Mouse (Mus musculus): Measurements from ENCODE around the gene Sec24d. TPM values are rescaled to one million over a fixed set of nuclear protein-coding genes. Genes with fewer than 3 reads are reported as not detected.
"Not testable (repeated sequence)": the region's sequence is repeated elsewhere in the genome, so short reads cannot be mapped to it uniquely, and the experiment has no call there.

Sec24d gene
- polyA plus RNA-seq, 1 experiment from 2014 or later = 32.5 TPM

DNA sequence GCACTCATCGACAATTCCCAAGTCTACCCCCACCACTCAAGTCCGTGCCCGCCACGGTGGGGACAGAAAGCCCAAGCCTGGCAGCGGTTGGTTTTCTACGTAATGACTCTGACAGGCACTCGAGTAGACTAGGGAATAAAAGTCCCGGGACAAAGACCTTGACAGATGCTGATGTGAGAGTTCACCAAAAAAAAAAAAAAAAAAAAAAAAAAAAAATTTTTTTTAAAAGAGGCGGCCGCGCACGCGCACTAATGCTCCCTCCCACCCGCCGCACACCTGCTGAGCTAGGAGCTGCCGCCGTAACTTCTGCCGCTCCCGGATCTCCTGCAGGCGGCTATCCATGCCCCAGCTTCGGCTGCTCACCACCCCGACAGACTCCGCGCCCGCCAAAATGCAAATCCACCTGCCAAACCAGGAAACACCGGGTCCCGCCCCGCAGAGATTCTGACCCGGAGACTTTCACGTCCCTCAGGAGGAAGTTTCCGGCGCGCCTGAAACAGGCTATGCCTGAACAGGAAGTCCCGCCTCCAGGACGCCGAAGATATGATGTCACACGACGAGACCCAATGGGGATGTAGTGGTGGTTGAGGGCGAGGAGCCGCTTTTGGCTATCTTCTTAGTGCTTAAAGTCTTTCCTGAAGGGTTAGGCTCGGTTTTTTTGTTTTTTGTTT lies 118.4 kb downstream of the Sec24d start, which contains the start of gene Mettl14:
Gene Mettl14, minus strand, starts transcription at position 623 of the 671 bp plus-strand sequence.
- ATAC-seq (replicated peaks; ENCODE audit: low FRiP score) (peak; percentile 100), DNase-seq (ENCODE audit: low spot score) (peak; percentile 93)
- peak within 1 kb of the TSS; percentile 88 for H3K4me2 ChIP-seq
- H3K4me3 ChIP-seq (ENCODE audit: low read depth, low read length) = peak within 1 kb of the TSS; percentile 77
- peaks cover 9% of the 10 kb centered on the region; the same call in 1 of the 2 replicates for H3K36me3 ChIP-seq (ENCODE audit: control insufficient read depth, insufficient read depth, low read length)
- no peaks in the 10 kb centered on the region for H3K27me3 ChIP-seq (replicated peaks; ENCODE audit: control insufficient read depth, insufficient read depth, low read length)
- H3K4me1 ChIP-seq (replicated peaks; ENCODE audit: control insufficient read depth, insufficient read depth, low read length) = peaks cover 4% of the 10 kb centered on the region; the same call in 1 of the 2 replicates
- H3K9ac ChIP-seq (ENCODE audit: low read depth, low read length) = peak within 1 kb of the TSS; percentile 80
- H3K9me3 ChIP-seq (ENCODE audit: control insufficient read depth, low read length) = no peaks in the 10 kb centered on the region
- WGBS = under 1% methylated on average over 41 of the region's 41 CpGs
- H3K27ac ChIP-seq (ENCODE audit: low read depth, low read length) = peak within 1 kb of the TSS; percentile 92

GRCm38 (mm10) chr3:123386157-123386780 lies 119.0 kb downstream of the Sec24d start:
- H3K4me1 ChIP-seq (replicated peaks; ENCODE audit: control insufficient read depth, insufficient read depth, low read length); H3K9me3 ChIP-seq (ENCODE audit: control insufficient read depth, low read length); DNase-seq (ENCODE audit: low spot score); H3K36me3 ChIP-seq (ENCODE audit: control insufficient read depth, insufficient read depth, low read length); H3K27me3 ChIP-seq (replicated peaks; ENCODE audit: control insufficient read depth, insufficient read depth, low read length): not testable (repeated sequence)
- H3K27ac ChIP-seq (ENCODE audit: low read depth, low read length) = peak overlapping the region; percentile 92
- peak; percentile 65 for ATAC-seq (replicated peaks; ENCODE audit: low FRiP score)
- 10% methylated on average over 12 of the region's 12 CpGs for WGBS
- peak overlapping the region; percentile 77 for H3K4me3 ChIP-seq (ENCODE audit: low read depth, low read length)
- peak overlapping the region; percentile 68 for H3K9ac ChIP-seq (ENCODE audit: low read depth, low read length)
- peak overlapping the region; percentile 67 for H3K4me2 ChIP-seq

DNA sequence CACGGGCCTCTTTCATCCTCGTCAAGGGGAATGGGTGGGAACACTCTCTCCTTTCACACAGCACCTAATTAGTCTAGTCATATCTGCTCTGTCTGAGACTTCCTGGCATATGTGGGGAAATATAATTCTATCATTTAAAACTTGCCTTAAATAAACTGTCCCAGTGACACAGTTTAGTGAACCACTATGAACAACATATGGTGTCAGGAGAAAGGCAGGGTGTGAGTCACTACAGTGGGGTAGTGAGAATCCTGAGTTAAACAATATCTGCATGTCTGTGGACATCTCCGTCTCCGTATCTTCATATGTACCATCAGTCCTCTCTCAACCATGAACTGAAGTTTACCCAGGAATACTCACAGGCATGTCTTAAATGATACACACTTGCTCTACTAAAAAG lies 123.9 kb downstream of the Sec24d start:
- Histone ChIP-seq H3K9ac (ENCODE audit: low read depth, low read length) (no peak overlapping the region), H3K4me1 (replicated peaks; ENCODE audit: control insufficient read depth, insufficient read depth, low read length) (no peaks in the 10 kb centered on the region), H3K27ac (ENCODE audit: low read depth, low read length) (no peak overlapping the region), H3K9me3 (ENCODE audit: control insufficient read depth, low read length) (no peaks in the 10 kb centered on the region), H3K36me3 (ENCODE audit: control insufficient read depth, insufficient read depth, low read length) (no peaks in the 10 kb centered on the region), H3K4me3 (ENCODE audit: low read depth, low read length) (no peak overlapping the region), H3K4me2 (no peak overlapping the region), H3K27me3 (replicated peaks; ENCODE audit: control insufficient read depth, insufficient read depth, low read length) (no peaks in the 10 kb centered on the region)
- ATAC-seq (replicated peaks; ENCODE audit: low FRiP score) = no peak
- DNase-seq (ENCODE audit: low spot score) = no peak
- WGBS = 79% methylated on average over 4 of the region's 4 CpGs

GRCm38 (mm10) chr3:123395611-123396010 lies 128.4 kb downstream of the Sec24d start:
- H3K9me3 ChIP-seq (ENCODE audit: control insufficient read depth, low read length) = no peaks in the 10 kb centered on the region
- H3K27me3 ChIP-seq (replicated peaks; ENCODE audit: control insufficient read depth, insufficient read depth, low read length) = no peaks in the 10 kb centered on the region
- no peaks in the 10 kb centered on the region for H3K36me3 ChIP-seq (ENCODE audit: control insufficient read depth, insufficient read depth, low read length)
- H3K4me2 ChIP-seq = no peak overlapping the region
- H3K9ac ChIP-seq (ENCODE audit: low read depth, low read length) = no peak overlapping the region
- ATAC-seq (replicated peaks; ENCODE audit: low FRiP score) = no peak
- no peak overlapping the region for H3K4me3 ChIP-seq (ENCODE audit: low read depth, low read length)
- DNase-seq (ENCODE audit: low spot score) = no peak
- no peak overlapping the region for H3K27ac ChIP-seq (ENCODE audit: low read depth, low read length)
- H3K4me1 ChIP-seq (replicated peaks; ENCODE audit: control insufficient read depth, insufficient read depth, low read length) = no peaks in the 10 kb centered on the region
- 83% methylated on average over 5 of the region's 5 CpGs for WGBS

GRCm38 (mm10) chr3:123397562-123398481 lies 130.6 kb downstream of the Sec24d start:
- Histone ChIP-seq H3K27ac (ENCODE audit: low read depth, low read length) (no peak overlapping the region), H3K4me3 (ENCODE audit: low read depth, low read length) (no peak overlapping the region), H3K4me1 (replicated peaks; ENCODE audit: control insufficient read depth, insufficient read depth, low read length) (no peaks in the 10 kb centered on the region), H3K36me3 (ENCODE audit: control insufficient read depth, insufficient read depth, low read length) (no peaks in the 10 kb centered on the region), H3K9me3 (ENCODE audit: control insufficient read depth, low read length) (no peaks in the 10 kb centered on the region), H3K27me3 (replicated peaks; ENCODE audit: control insufficient read depth, insufficient read depth, low read length) (no peaks in the 10 kb centered on the region), H3K4me2 (no peak overlapping the region), H3K9ac (ENCODE audit: low read depth, low read length) (no peak overlapping the region)
- WGBS = 74% methylated on average over 9 of the region's 9 CpGs
- no peak for ATAC-seq (replicated peaks; ENCODE audit: low FRiP score)
- DNase-seq (ENCODE audit: low spot score) = no peak

- Histone ChIP-seq H3K9ac (ENCODE audit: low read depth, low read length) (no peak overlapping the region), H3K36me3 (ENCODE audit: control insufficient read depth, insufficient read depth, low read length) (no peaks in the 10 kb centered on the region), H3K9me3 (ENCODE audit: control insufficient read depth, low read length) (no peaks in the 10 kb centered on the region), H3K4me3 (ENCODE audit: low read depth, low read length) (no peak overlapping the region), H3K4me1 (replicated peaks; ENCODE audit: control insufficient read depth, insufficient read depth, low read length) (no peaks in the 10 kb centered on the region), H3K4me2 (no peak overlapping the region), H3K27ac (ENCODE audit: low read depth, low read length) (no peak overlapping the region), H3K27me3 (replicated peaks; ENCODE audit: control insufficient read depth, insufficient read depth, low read length) (no peaks in the 10 kb centered on the region)
- WGBS = 61% methylated on average over 3 of the region's 3 CpGs
- ATAC-seq (replicated peaks; ENCODE audit: low FRiP score) (peak; percentile 90), DNase-seq (ENCODE audit: low spot score) (no peak)
Observed at GRCm38 (mm10) chr3:123404945-123405344, 137.7 kb downstream of the Sec24d start.

GRCm38 (mm10) chr3:123411821-123412578 lies 144.7 kb downstream of the Sec24d start:
- no peak overlapping the region for H3K4me2 ChIP-seq
- no peaks in the 10 kb centered on the region for H3K27me3 ChIP-seq (replicated peaks; ENCODE audit: control insufficient read depth, insufficient read depth, low read length)
- no peaks in the 10 kb centered on the region for H3K4me1 ChIP-seq (replicated peaks; ENCODE audit: control insufficient read depth, insufficient read depth, low read length)
- DNase-seq (ENCODE audit: low spot score) (no peak), ATAC-seq (replicated peaks; ENCODE audit: low FRiP score) (no peak)
- H3K9me3 ChIP-seq (ENCODE audit: control insufficient read depth, low read length) = no peaks in the 10 kb centered on the region
- H3K4me3 ChIP-seq (ENCODE audit: low read depth, low read length) = no peak overlapping the region
- WGBS = 71% methylated on average over 6 of the region's 6 CpGs
- H3K36me3 ChIP-seq (ENCODE audit: control insufficient read depth, insufficient read depth, low read length) = no peaks in the 10 kb centered on the region
- H3K9ac ChIP-seq (ENCODE audit: low read depth, low read length) = no peak overlapping the region
- H3K27ac ChIP-seq (ENCODE audit: low read depth, low read length) = no peak overlapping the region

- Histone ChIP-seq H3K4me1 (replicated peaks; ENCODE audit: control insufficient read depth, insufficient read depth, low read length) (no peaks in the 10 kb centered on the region), H3K4me2 (no peak overlapping the region), H3K4me3 (ENCODE audit: low read depth, low read length) (no peak overlapping the region), H3K9ac (ENCODE audit: low read depth, low read length) (no peak overlapping the region), H3K9me3 (ENCODE audit: control insufficient read depth, low read length) (no peaks in the 10 kb centered on the region), H3K27me3 (replicated peaks; ENCODE audit: control insufficient read depth, insufficient read depth, low read length) (no peaks in the 10 kb centered on the region), H3K36me3 (ENCODE audit: control insufficient read depth, insufficient read depth, low read length) (no peaks in the 10 kb centered on the region), H3K27ac (ENCODE audit: low read depth, low read length) (no peak overlapping the region)
- ATAC-seq (replicated peaks; ENCODE audit: low FRiP score) = no peak
- 78% methylated on average over 5 of the region's 5 CpGs for WGBS
- DNase-seq (ENCODE audit: low spot score) = no peak
Observed at GRCm38 (mm10) chr3:123413173-123413572, 145.9 kb downstream of the Sec24d start.
